Mouse (Mus musculus): ENCODE data around the gene Dnajc30. TPM values are rescaled to one million over a fixed set of nuclear protein-coding genes. Genes with fewer than 3 reads are reported as not detected.
A peak's percentile ranks its signal among the peaks of the same experiment; 100 is the strongest.

Dnajc30 gene
- total and polyA plus RNA-seq, 3 experiments: 8.0 to 51.3 (median 17.3) TPM

- TF ChIP-seq GATA1 (IDR thresholded peaks at IDR 0.05; ENCODE audit: borderline replicate concordance, low read length) (no peak), POLR2AphosphoS5 (IDR thresholded peaks at IDR 0.05; ENCODE audit: insufficient replicate concordance, low read depth, low read length) (no peak), GATA2 (IDR thresholded peaks at IDR 0.05; ENCODE audit: borderline replicate concordance, low read depth, low read length) (no peak), TAL1 (conservative IDR thresholded peaks at IDR 0.05; ENCODE audit: low read depth, low read length) (no peak), CTCF (IDR thresholded peaks at IDR 0.05; ENCODE audit: low read depth, low read length) (no peak)
- no peaks in the 10 kb centered on the region for H3K9me3 ChIP-seq (replicated peaks)
- ATAC-seq (ENCODE audit: extremely low read depth, insufficient number of reproducible peaks, low FRiP score, poor library complexity, severe bottlenecking) (no peak), DNase-seq (ENCODE audit: low spot score) (no peak)
- H3K4me3 ChIP-seq (ENCODE audit: low read depth, low read length): no peak overlapping the region
- peaks cover 30% of the 10 kb centered on the region for H3K4me1 ChIP-seq (ENCODE audit: insufficient read depth, low read depth, low read length)
- H3K27me3 ChIP-seq (ENCODE audit: insufficient read depth, low read length): peaks cover 44% of the 10 kb centered on the region
- H3K36me3 ChIP-seq (replicated peaks): no peaks in the 10 kb centered on the region
These were observed 13.0 kb downstream of the Dnajc30 start for GRCm38 (mm10) chr5:135076931-135077505.

- Histone ChIP-seq H3K27me3 (ENCODE audit: insufficient read depth, low read length) (peaks cover 46% of the 10 kb centered on the region), H3K4me1 (ENCODE audit: insufficient read depth, low read depth, low read length) (peaks cover 29% of the 10 kb centered on the region), H3K36me3 (replicated peaks) (no peaks in the 10 kb centered on the region), H3K4me3 (ENCODE audit: low read depth, low read length) (peak within 1 kb of the TSS; percentile 68), H3K9me3 (replicated peaks) (no peaks in the 10 kb centered on the region)
- ATAC-seq (ENCODE audit: extremely low read depth, insufficient number of reproducible peaks, low FRiP score, poor library complexity, severe bottlenecking): peak; percentile 34; the same call in 1 of the 2 replicates
- DNase-seq (ENCODE audit: low spot score): peak; percentile 69
- TF ChIP-seq POLR2AphosphoS5 (IDR thresholded peaks at IDR 0.05; ENCODE audit: insufficient replicate concordance, low read depth, low read length): no peak
- 0 out of 2 replicates have a peak, but pooled peaks have one; percentile 14 for TF ChIP-seq CTCF (IDR thresholded peaks at IDR 0.05; ENCODE audit: low read depth, low read length)
- TF ChIP-seq GATA1 (IDR thresholded peaks at IDR 0.05; ENCODE audit: borderline replicate concordance, low read length): no peak
- no peak for TF ChIP-seq TAL1 (conservative IDR thresholded peaks at IDR 0.05; ENCODE audit: low read depth, low read length)
- TF ChIP-seq GATA2 (IDR thresholded peaks at IDR 0.05; ENCODE audit: borderline replicate concordance, low read depth, low read length): no peak
These were observed 13.8 kb downstream of the Dnajc30 start, which contains the start of gene Vps37d for GRCm38 (mm10) chr5:135077564-135078481. Gene Vps37d, minus strand, starts transcription at chr5:135078266.

- Histone ChIP-seq H3K4me1 (ENCODE audit: insufficient read depth, low read depth, low read length) (peaks cover 24% of the 10 kb centered on the region), H3K27me3 (ENCODE audit: insufficient read depth, low read length) (peaks cover 44% of the 10 kb centered on the region), H3K36me3 (replicated peaks) (no peaks in the 10 kb centered on the region), H3K4me3 (ENCODE audit: low read depth, low read length) (peak overlapping the region; percentile 68; the same call in 1 of the 2 replicates), H3K9me3 (replicated peaks) (no peaks in the 10 kb centered on the region)
- no peak for TF ChIP-seq POLR2AphosphoS5 (IDR thresholded peaks at IDR 0.05; ENCODE audit: insufficient replicate concordance, low read depth, low read length)
- TF ChIP-seq GATA1 (IDR thresholded peaks at IDR 0.05; ENCODE audit: borderline replicate concordance, low read length): no peak
- no peak for TF ChIP-seq GATA2 (IDR thresholded peaks at IDR 0.05; ENCODE audit: borderline replicate concordance, low read depth, low read length)
- no peak for TF ChIP-seq CTCF (IDR thresholded peaks at IDR 0.05; ENCODE audit: low read depth, low read length)
- ATAC-seq (ENCODE audit: extremely low read depth, insufficient number of reproducible peaks, low FRiP score, poor library complexity, severe bottlenecking) (no peak), DNase-seq (ENCODE audit: low spot score) (no peak)
These were observed 14.4 kb downstream of the Dnajc30 start for GRCm38 (mm10) chr5:135078482-135078810.

- DNase-seq (ENCODE audit: low spot score) (no peak), ATAC-seq (ENCODE audit: extremely low read depth, insufficient number of reproducible peaks, low FRiP score, poor library complexity, severe bottlenecking) (no peak)
- TF ChIP-seq CTCF (IDR thresholded peaks at IDR 0.05; ENCODE audit: low read depth, low read length) (no peak), POLR2AphosphoS5 (IDR thresholded peaks at IDR 0.05; ENCODE audit: insufficient replicate concordance, low read depth, low read length) (no peak), TAL1 (conservative IDR thresholded peaks at IDR 0.05; ENCODE audit: low read depth, low read length) (no peak), GATA2 (IDR thresholded peaks at IDR 0.05; ENCODE audit: borderline replicate concordance, low read depth, low read length) (no peak), GATA1 (IDR thresholded peaks at IDR 0.05; ENCODE audit: borderline replicate concordance, low read length) (no peak)
- peaks cover 23% of the 10 kb centered on the region for H3K4me1 ChIP-seq (ENCODE audit: insufficient read depth, low read depth, low read length)
- no peak overlapping the region for H3K4me3 ChIP-seq (ENCODE audit: low read depth, low read length)
- no peaks in the 10 kb centered on the region for H3K36me3 ChIP-seq (replicated peaks)
- H3K9me3 ChIP-seq (replicated peaks): no peaks in the 10 kb centered on the region
- H3K27me3 ChIP-seq (ENCODE audit: insufficient read depth, low read length): peaks cover 43% of the 10 kb centered on the region
These were observed 15.6 kb downstream of the Dnajc30 start for GRCm38 (mm10) chr5:135079578-135079977.

- Histone ChIP-seq H3K27me3 (ENCODE audit: insufficient read depth, low read length) (peaks cover 45% of the 10 kb centered on the region), H3K36me3 (replicated peaks) (no peaks in the 10 kb centered on the region), H3K4me1 (ENCODE audit: insufficient read depth, low read depth, low read length) (peaks cover 23% of the 10 kb centered on the region), H3K9me3 (replicated peaks) (no peaks in the 10 kb centered on the region), H3K4me3 (ENCODE audit: low read depth, low read length) (no peak overlapping the region)
- DNase-seq (ENCODE audit: low spot score) (no peak), ATAC-seq (ENCODE audit: extremely low read depth, insufficient number of reproducible peaks, low FRiP score, poor library complexity, severe bottlenecking) (no peak)
- TF ChIP-seq GATA2 (IDR thresholded peaks at IDR 0.05; ENCODE audit: borderline replicate concordance, low read depth, low read length) (no peak), TAL1 (conservative IDR thresholded peaks at IDR 0.05; ENCODE audit: low read depth, low read length) (no peak), CTCF (IDR thresholded peaks at IDR 0.05; ENCODE audit: low read depth, low read length) (no peak), POLR2AphosphoS5 (IDR thresholded peaks at IDR 0.05; ENCODE audit: insufficient replicate concordance, low read depth, low read length) (no peak), GATA1 (IDR thresholded peaks at IDR 0.05; ENCODE audit: borderline replicate concordance, low read length) (no peak)
These were observed 16.5 kb downstream of the Dnajc30 start for GRCm38 (mm10) chr5:135080539-135080938.

- no peaks in the 10 kb centered on the region for H3K36me3 ChIP-seq (replicated peaks)
- ATAC-seq (ENCODE audit: extremely low read depth, insufficient number of reproducible peaks, low FRiP score, poor library complexity, severe bottlenecking) (no peak), DNase-seq (ENCODE audit: low spot score) (no peak)
- H3K4me3 ChIP-seq (ENCODE audit: low read depth, low read length): no peak overlapping the region
- H3K4me1 ChIP-seq (ENCODE audit: insufficient read depth, low read depth, low read length): no peaks in the 10 kb centered on the region; the same call in 1 of the 2 replicates
- no peak for TF ChIP-seq CTCF (IDR thresholded peaks at IDR 0.05; ENCODE audit: low read depth, low read length)
- TF ChIP-seq POLR2AphosphoS5 (IDR thresholded peaks at IDR 0.05; ENCODE audit: insufficient replicate concordance, low read depth, low read length): no peak
- TF ChIP-seq GATA2 (IDR thresholded peaks at IDR 0.05; ENCODE audit: borderline replicate concordance, low read depth, low read length): no peak
- TF ChIP-seq TAL1 (conservative IDR thresholded peaks at IDR 0.05; ENCODE audit: low read depth, low read length): no peak
- no peak for TF ChIP-seq GATA1 (IDR thresholded peaks at IDR 0.05; ENCODE audit: borderline replicate concordance, low read length)
- peaks cover 63% of the 10 kb centered on the region for H3K27me3 ChIP-seq (ENCODE audit: insufficient read depth, low read length)
- no peaks in the 10 kb centered on the region for H3K9me3 ChIP-seq (replicated peaks)
These were observed 22.9 kb downstream of the Dnajc30 start for GRCm38 (mm10) chr5:135086871-135087270.
